Mouse (Mus musculus): Measurements from ENCODE around the gene Etl4. TPM values are rescaled to one million over a fixed set of nuclear protein-coding genes. Genes with fewer than 3 reads are reported as not detected.

The Etl4 gene
- polyA plus RNA-seq, 1 experiment from 2014 or later: 27.7 TPM

DNA sequence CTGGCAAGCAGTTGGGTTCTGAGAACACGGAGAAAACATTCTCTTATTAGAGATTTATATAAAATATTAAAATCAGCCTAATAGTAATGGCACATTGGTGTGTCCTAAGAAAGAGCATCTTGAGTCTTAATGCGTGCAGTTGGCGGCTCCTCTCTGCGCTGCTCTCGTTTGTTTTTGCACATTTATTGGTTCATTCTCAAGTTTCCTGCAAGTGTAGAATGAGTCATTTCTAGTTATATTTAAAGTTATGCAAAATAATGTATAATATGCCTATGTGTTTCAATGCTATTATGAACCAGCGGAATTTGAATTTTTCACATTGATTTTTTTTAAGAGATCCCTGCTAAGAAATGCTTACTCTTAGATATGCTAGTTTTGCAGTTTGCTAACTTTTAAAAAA, 35.6 kb downstream of the Etl4 start:
- Histone ChIP-seq H3K4me1 (ENCODE audit: control insufficient read depth, insufficient read depth, low read length) (no peaks in the 10 kb centered on the region), H3K36me3 (ENCODE audit: control insufficient read depth, insufficient read depth, low read length) (no peaks in the 10 kb centered on the region), H3K9ac (ENCODE audit: low read depth, low read length) (no peak overlapping the region), H3K4me3 (ENCODE audit: low read length) (no peak overlapping the region), H3K27ac (ENCODE audit: low read length) (no peak overlapping the region), H3K4me2 (ENCODE audit: low read depth, low read length) (no peak overlapping the region), H3K9me3 (ENCODE audit: control insufficient read depth, low read length) (no peaks in the 10 kb centered on the region), H3K27me3 (replicated peaks; ENCODE audit: control insufficient read depth, insufficient read depth, low read length) (no peaks in the 10 kb centered on the region)
- WGBS: 90% methylated on average over 6 of the region's 6 CpGs
- ATAC-seq: no peak

DNA sequence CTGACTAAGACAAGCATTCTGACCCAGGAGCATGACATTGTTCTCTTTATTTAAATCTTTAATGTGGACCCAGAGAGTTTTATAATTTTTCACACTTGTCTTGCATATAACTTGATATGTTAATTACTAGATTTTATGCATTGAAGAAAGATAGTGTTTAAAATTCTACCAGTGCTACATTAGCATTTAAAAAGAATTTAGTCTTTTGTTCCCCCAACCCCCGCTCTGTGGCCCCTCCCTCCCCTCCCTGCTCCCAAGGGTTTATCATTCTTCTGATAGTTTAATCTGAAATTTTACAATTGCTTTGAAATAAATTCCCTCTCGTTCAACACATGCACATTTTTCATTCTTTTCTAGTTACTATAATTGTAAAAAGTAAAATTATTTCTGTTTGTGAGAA, 43.4 kb downstream of the Etl4 start:
- H3K27ac ChIP-seq (ENCODE audit: low read length): no peak overlapping the region
- no peaks in the 10 kb centered on the region for H3K4me1 ChIP-seq (ENCODE audit: control insufficient read depth, insufficient read depth, low read length)
- H3K9ac ChIP-seq (ENCODE audit: low read depth, low read length): no peak overlapping the region
- H3K4me2 ChIP-seq (ENCODE audit: low read depth, low read length): no peak overlapping the region
- WGBS: 73% methylated on average over 2 of the region's 2 CpGs
- H3K9me3 ChIP-seq (ENCODE audit: control insufficient read depth, low read length): no peaks in the 10 kb centered on the region
- H3K27me3 ChIP-seq (replicated peaks; ENCODE audit: control insufficient read depth, insufficient read depth, low read length): no peaks in the 10 kb centered on the region
- H3K36me3 ChIP-seq (ENCODE audit: control insufficient read depth, insufficient read depth, low read length): no peaks in the 10 kb centered on the region
- H3K4me3 ChIP-seq (ENCODE audit: low read length): no peak overlapping the region
- ATAC-seq: no peak

DNA sequence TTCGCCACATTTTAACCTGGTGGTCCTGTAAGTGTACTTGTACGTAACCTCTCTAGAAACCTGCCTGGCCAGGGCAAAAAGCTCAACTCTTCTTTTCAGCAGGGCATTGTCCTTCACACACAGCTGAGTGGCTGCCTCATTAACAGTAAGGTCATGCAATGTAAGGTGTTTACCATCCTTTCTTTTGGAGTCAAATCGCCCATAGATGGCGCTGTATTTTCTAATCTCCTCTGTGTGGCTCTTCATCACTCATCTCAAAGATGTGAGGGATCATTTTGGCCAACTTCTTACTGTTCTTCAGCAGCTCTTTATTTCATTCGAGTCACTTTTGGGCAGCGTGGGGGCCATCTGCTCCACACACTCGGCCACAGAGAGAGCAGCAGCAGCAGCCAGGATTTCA, 56.9 kb downstream of the Etl4 start:
- H3K4me3 ChIP-seq (ENCODE audit: low read length): no peak overlapping the region
- no peaks in the 10 kb centered on the region for H3K36me3 ChIP-seq (ENCODE audit: control insufficient read depth, insufficient read depth, low read length)
- ATAC-seq: no peak
- H3K4me1 ChIP-seq (ENCODE audit: control insufficient read depth, insufficient read depth, low read length): no peaks in the 10 kb centered on the region
- no peak overlapping the region for H3K4me2 ChIP-seq (ENCODE audit: low read depth, low read length)
- H3K27me3 ChIP-seq (replicated peaks; ENCODE audit: control insufficient read depth, insufficient read depth, low read length): no peaks in the 10 kb centered on the region
- H3K27ac ChIP-seq (ENCODE audit: low read length): no peak overlapping the region
- no peak overlapping the region for H3K9ac ChIP-seq (ENCODE audit: low read depth, low read length)
- WGBS: 56% methylated on average over 7 of the region's 7 CpGs
- H3K9me3 ChIP-seq (ENCODE audit: control insufficient read depth, low read length): no peaks in the 10 kb centered on the region

- Histone ChIP-seq H3K27me3 (replicated peaks; ENCODE audit: control insufficient read depth, insufficient read depth, low read length) (no peaks in the 10 kb centered on the region), H3K9ac (ENCODE audit: low read depth, low read length) (no peak overlapping the region), H3K4me1 (ENCODE audit: control insufficient read depth, insufficient read depth, low read length) (no peaks in the 10 kb centered on the region), H3K4me2 (ENCODE audit: low read depth, low read length) (no peak overlapping the region), H3K9me3 (ENCODE audit: control insufficient read depth, low read length) (no peaks in the 10 kb centered on the region), H3K36me3 (ENCODE audit: control insufficient read depth, insufficient read depth, low read length) (no peaks in the 10 kb centered on the region), H3K4me3 (ENCODE audit: low read length) (no peak overlapping the region), H3K27ac (ENCODE audit: low read length) (no peak overlapping the region)
- WGBS: 92% methylated on average over 4 of the region's 4 CpGs
- ATAC-seq: no peak
Observed at GRCm38 (mm10) chr2:20037671-20038070, 128.1 kb downstream of the Etl4 start.

- no peak overlapping the region for H3K4me3 ChIP-seq (ENCODE audit: low read length)
- WGBS: 42% methylated on average over 9 of the region's 9 CpGs
- no peak overlapping the region for H3K9ac ChIP-seq (ENCODE audit: low read depth, low read length)
- H3K4me1 ChIP-seq (ENCODE audit: control insufficient read depth, insufficient read depth, low read length): no peaks in the 10 kb centered on the region
- H3K36me3 ChIP-seq (ENCODE audit: control insufficient read depth, insufficient read depth, low read length): no peaks in the 10 kb centered on the region
- H3K27me3 ChIP-seq (replicated peaks; ENCODE audit: control insufficient read depth, insufficient read depth, low read length): no peaks in the 10 kb centered on the region
- H3K27ac ChIP-seq (ENCODE audit: low read length): no peak overlapping the region
- H3K9me3 ChIP-seq (ENCODE audit: control insufficient read depth, low read length): no peaks in the 10 kb centered on the region
- ATAC-seq: no peak
- H3K4me2 ChIP-seq (ENCODE audit: low read depth, low read length): no peak overlapping the region
Observed at GRCm38 (mm10) chr2:20072377-20072776, 162.8 kb downstream of the Etl4 start.

DNA sequence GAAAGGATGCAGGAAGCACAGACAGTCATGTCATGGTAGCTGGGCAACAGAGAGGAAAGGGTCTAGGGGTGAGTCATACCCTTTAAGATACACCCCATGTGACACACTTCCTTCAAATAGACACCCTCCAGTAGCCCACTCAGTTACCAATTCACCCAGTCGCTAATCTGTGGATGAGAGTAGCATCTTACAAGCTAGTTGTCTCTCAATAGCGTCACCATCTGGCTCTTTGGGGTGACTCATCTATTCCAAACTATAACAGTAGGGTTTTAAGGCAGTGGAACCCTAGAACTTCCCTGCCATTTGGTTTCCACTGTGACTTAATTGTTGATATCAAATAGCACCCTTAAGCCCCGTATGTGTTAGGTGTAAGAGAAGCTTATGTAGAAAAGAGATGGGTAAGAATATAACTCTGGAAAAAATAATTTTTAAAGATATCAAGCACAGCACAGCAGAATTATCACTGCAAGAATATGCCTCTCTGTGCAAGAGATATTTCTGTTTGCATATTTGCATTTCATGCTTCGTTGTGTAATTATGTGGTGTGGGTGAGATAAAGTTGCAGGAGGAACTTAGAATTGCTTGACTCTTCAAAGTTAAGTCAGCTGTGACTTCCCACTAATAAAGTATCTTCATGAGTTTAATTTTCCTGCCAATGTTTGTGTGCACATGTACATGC, 166.7 kb downstream of the Etl4 start:
- Histone ChIP-seq H3K36me3 (ENCODE audit: control insufficient read depth, insufficient read depth, low read length) (no peaks in the 10 kb centered on the region), H3K9ac (ENCODE audit: low read depth, low read length) (no peak overlapping the region), H3K4me2 (ENCODE audit: low read depth, low read length) (no peak overlapping the region), H3K9me3 (ENCODE audit: control insufficient read depth, low read length) (no peaks in the 10 kb centered on the region), H3K4me3 (ENCODE audit: low read length) (no peak overlapping the region), H3K27ac (ENCODE audit: low read length) (no peak overlapping the region), H3K4me1 (ENCODE audit: control insufficient read depth, insufficient read depth, low read length) (no peaks in the 10 kb centered on the region), H3K27me3 (replicated peaks; ENCODE audit: control insufficient read depth, insufficient read depth, low read length) (no peaks in the 10 kb centered on the region)
- no peak for ATAC-seq
- WGBS: 81% methylated on average over 4 of the region's 4 CpGs

DNA sequence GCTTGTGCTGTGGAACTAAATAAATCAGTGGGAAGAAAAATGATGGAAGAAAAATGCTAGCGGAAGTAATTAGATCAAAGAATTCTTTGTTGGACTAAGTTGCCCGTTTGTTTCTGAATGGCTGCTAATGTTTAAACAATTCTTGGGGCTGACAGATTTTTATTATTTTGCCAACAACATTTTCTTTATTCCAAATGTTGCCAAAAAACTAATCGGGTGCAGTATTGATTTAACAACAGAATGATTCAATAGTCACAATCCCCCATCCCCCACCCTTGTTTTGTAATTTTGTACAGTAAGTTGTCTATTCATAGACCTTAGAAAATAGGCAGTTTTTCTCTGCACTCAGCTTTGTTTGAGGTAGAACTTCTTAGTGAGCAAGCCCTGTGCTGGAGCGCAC, 175.2 kb downstream of the Etl4 start:
- Histone ChIP-seq H3K36me3 (ENCODE audit: control insufficient read depth, insufficient read depth, low read length) (no peaks in the 10 kb centered on the region), H3K4me3 (ENCODE audit: low read length) (no peak overlapping the region), H3K27ac (ENCODE audit: low read length) (no peak overlapping the region), H3K9me3 (ENCODE audit: control insufficient read depth, low read length) (no peaks in the 10 kb centered on the region), H3K9ac (ENCODE audit: low read depth, low read length) (no peak overlapping the region), H3K27me3 (replicated peaks; ENCODE audit: control insufficient read depth, insufficient read depth, low read length) (no peaks in the 10 kb centered on the region), H3K4me1 (ENCODE audit: control insufficient read depth, insufficient read depth, low read length) (no peaks in the 10 kb centered on the region), H3K4me2 (ENCODE audit: low read depth, low read length) (no peak overlapping the region)
- no peak for ATAC-seq
- 75% methylated on average over 4 of the region's 4 CpGs for WGBS

- Histone ChIP-seq H3K27me3 (replicated peaks; ENCODE audit: control insufficient read depth, insufficient read depth, low read length) (no peaks in the 10 kb centered on the region), H3K27ac (ENCODE audit: low read length) (no peak overlapping the region), H3K9ac (ENCODE audit: low read depth, low read length) (no peak overlapping the region), H3K4me1 (ENCODE audit: control insufficient read depth, insufficient read depth, low read length) (no peaks in the 10 kb centered on the region), H3K4me2 (ENCODE audit: low read depth, low read length) (no peak overlapping the region), H3K36me3 (ENCODE audit: control insufficient read depth, insufficient read depth, low read length) (no peaks in the 10 kb centered on the region), H3K4me3 (ENCODE audit: low read length) (no peak overlapping the region), H3K9me3 (ENCODE audit: control insufficient read depth, low read length) (no peaks in the 10 kb centered on the region)
- no peak for ATAC-seq
- WGBS: 55% methylated on average over 1 of the region's 1 CpGs
Observed at GRCm38 (mm10) chr2:20105456-20105855, 195.9 kb downstream of the Etl4 start.

- no peak overlapping the region for H3K4me3 ChIP-seq (ENCODE audit: low read length)
- no peak overlapping the region for H3K4me2 ChIP-seq (ENCODE audit: low read depth, low read length)
- ATAC-seq: no peak
- no peaks in the 10 kb centered on the region for H3K36me3 ChIP-seq (ENCODE audit: control insufficient read depth, insufficient read depth, low read length)
- H3K9ac ChIP-seq (ENCODE audit: low read depth, low read length): no peak overlapping the region
- H3K27me3 ChIP-seq (replicated peaks; ENCODE audit: control insufficient read depth, insufficient read depth, low read length): no peaks in the 10 kb centered on the region
- H3K9me3 ChIP-seq (ENCODE audit: control insufficient read depth, low read length): no peaks in the 10 kb centered on the region
- H3K27ac ChIP-seq (ENCODE audit: low read length): no peak overlapping the region
- no peaks in the 10 kb centered on the region for H3K4me1 ChIP-seq (ENCODE audit: control insufficient read depth, insufficient read depth, low read length)
Observed at GRCm38 (mm10) chr2:20111703-20112102, 202.1 kb downstream of the Etl4 start.

DNA sequence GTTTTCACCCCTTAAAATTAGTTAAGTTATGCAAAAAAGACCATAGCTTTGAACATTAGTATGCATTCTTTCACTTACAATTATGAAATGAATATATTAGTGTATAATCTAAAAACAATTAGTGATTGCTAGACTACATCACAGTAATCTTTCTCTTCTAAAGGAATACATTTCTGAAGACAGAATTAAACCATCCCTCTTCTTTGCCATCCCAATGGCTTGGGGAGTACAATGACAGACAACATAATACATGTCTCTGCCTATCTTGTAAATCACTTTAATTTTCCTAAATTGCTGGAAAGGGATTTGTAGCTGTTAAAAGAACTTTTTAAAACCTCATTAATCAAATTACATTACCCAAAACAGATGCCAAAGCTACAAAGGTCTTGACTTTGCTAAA, 216.3 kb downstream of the Etl4 start:
- H3K4me3 ChIP-seq (ENCODE audit: low read length): no peak overlapping the region
- no peak overlapping the region for H3K27ac ChIP-seq (ENCODE audit: low read length)
- H3K36me3 ChIP-seq (ENCODE audit: control insufficient read depth, insufficient read depth, low read length): no peaks in the 10 kb centered on the region
- ATAC-seq: no peak
- H3K9me3 ChIP-seq (ENCODE audit: control insufficient read depth, low read length): no peaks in the 10 kb centered on the region
- H3K9ac ChIP-seq (ENCODE audit: low read depth, low read length): no peak overlapping the region
- H3K27me3 ChIP-seq (replicated peaks; ENCODE audit: control insufficient read depth, insufficient read depth, low read length): no peaks in the 10 kb centered on the region
- no peaks in the 10 kb centered on the region for H3K4me1 ChIP-seq (ENCODE audit: control insufficient read depth, insufficient read depth, low read length)
- no peak overlapping the region for H3K4me2 ChIP-seq (ENCODE audit: low read depth, low read length)

Data from intestine, embryonic 16.5 days (tissue).